Mouse (Mus musculus) lung, postnatal 0 days (tissue): ENCODE data around the gene Epor. TPM values are rescaled to one million over a fixed set of nuclear protein-coding genes. Genes with fewer than 3 reads are reported as not detected.
A peak's percentile ranks its signal among the peaks of the same experiment; 100 is the strongest.

ENCODE experiments used
- ATAC-seq: fragments of 200-750 bp; cut with Nextera tagmentation; 2 replicates; pipeline ENCODE4 v1.8.0; 2017; ENCODE audit warnings: moderate library complexity
- DNase-seq: peaks from one replicate; pipeline ENCODE4 v3.0.0-alpha.2; 2016; ENCODE audit warnings: low spot score
- H3K27ac ChIP-seq: fragments of 300-500 bp; sonication (generic); 2 replicates; pipeline ENCODE4 v1.5.1; 2014; ENCODE audit warnings: antibody characterized with exemption, mild to moderate bottlenecking, low read length, mixed read lengths
- H3K27me3 ChIP-seq: fragments of 300-500 bp; sonication (generic); replicated peaks from 2 replicates; pipeline ENCODE4 v1.6.1; 2014; ENCODE audit warnings: low read length, mixed read lengths; ENCODE audit not compliant: insufficient read depth
- H3K36me3 ChIP-seq: fragments of 300-500 bp; sonication (generic); 2 replicates; pipeline ENCODE4 v1.6.1; 2014; ENCODE audit warnings: low read length, mixed read lengths; ENCODE audit not compliant: insufficient read depth
- H3K4me1 ChIP-seq: fragments of 300-500 bp; sonication (generic); 2 replicates; pipeline ENCODE4 v1.6.1; 2014; ENCODE audit warnings: antibody characterized with exemption, low read depth, low read length, mixed read lengths; ENCODE audit not compliant: insufficient read depth
- H3K4me2 ChIP-seq: fragments of 300-500 bp; sonication (generic); replicated peaks from 2 replicates; pipeline ENCODE4 v1.6.1; 2014; ENCODE audit warnings: low read depth, mild to moderate bottlenecking, low read length, moderate library complexity, mixed read lengths
- H3K4me3 ChIP-seq: fragments of 300-500 bp; sonication (generic); 2 replicates; pipeline ENCODE4 v1.5.1; 2014; ENCODE audit warnings: low read depth, low read length
- H3K9ac ChIP-seq: fragments of 300-500 bp; sonication (generic); replicated peaks from 2 replicates; pipeline ENCODE4 v1.6.1; 2014; ENCODE audit warnings: low read depth, mild to moderate bottlenecking
- H3K9me3 ChIP-seq: fragments of 300-500 bp; sonication (generic); 2 replicates; pipeline ENCODE4 v1.6.1; 2016; ENCODE audit warnings: low read length, mixed read lengths
- CTCF ChIP-seq: IDR thresholded peaks from 2 replicates; pipeline ENCODE4 v1.5.1; 2016; ENCODE audit warnings: antibody characterized with exemption, mild to moderate bottlenecking
- EP300 ChIP-seq: IDR thresholded peaks from 2 replicates; pipeline ENCODE4 v1.6.1; 2016; ENCODE audit warnings: antibody characterized with exemption, mild to moderate bottlenecking, control low read depth
- WGBS: fragments of 180-500 bp; shearing (Covaris S2); extraction: QIAGEN DNeasy Blood & Tissue Kit; methylation state at CpG from one replicate; pipeline ENCODE4 v1.1.7; 2014; 5-methylcytosine and 5-hydroxymethylcytosine counted together
- polyA plus RNA-seq: library from polyadenylated mRNA; unstranded; fragments of >200 nt; fragmentation: Nextera tagmentation; extraction: Ambion mirVana; gene quantifications from 2 replicates; pipeline ENCODE4 v1.2.1, GENCODE M21; 2015

The Epor gene
- polyA plus RNA-seq, 1 experiment from 2014 or later: 7.4 TPM

DNA sequence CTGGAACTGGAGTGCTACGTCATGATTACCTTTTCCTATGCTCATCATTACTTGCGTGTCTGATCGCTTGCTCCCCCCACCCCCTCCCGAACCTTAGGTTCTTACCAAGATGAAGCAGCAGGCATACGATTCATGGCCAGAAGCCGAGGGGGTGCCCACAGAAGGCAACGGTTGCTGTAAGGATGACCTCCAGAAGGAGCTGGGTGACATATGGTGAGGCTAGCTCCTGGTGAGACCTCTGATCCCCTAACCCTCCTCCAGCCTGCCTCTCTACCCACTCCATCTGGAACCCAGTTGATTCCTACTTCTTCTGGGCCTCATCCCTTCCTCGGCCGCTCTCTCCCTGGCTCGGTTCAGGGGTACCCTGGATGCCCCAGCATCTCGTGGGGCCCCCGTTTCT, 29.3 kb downstream of the Epor start:
- no peak for DNase-seq
- no peak overlapping the region for H3K27ac ChIP-seq

DNA sequence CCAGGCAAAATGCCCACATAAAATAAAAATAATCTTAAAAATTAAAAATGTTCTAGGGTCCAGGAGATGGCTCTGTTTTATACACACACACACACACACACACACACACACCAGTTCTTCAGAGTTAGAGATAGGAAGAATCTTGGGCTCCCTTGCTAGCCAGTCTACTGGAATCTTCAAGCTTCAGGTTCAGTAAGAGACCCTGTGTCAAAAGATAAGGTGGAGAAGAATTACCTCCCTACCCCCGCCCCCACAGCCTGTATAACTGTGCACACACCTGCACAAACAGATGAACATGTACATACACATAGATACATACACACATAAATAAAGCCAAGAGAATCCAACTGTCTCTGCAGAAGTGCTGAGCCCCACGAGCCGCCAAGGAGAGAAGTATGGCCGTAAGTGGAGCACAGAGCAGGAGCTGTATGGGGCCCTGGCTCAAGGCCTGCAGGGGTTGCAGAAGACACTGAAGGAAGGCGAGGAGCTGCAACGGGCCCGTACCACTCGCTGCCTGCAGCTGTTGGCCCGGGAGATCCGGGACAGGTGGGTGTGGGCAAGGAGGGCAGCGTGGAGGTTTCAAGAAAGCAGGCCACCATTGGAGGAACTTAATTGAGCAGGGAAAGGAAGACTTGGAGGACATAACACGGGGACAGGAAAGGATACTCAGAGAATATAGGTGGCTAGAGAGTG, 30.7 kb downstream of the Epor start:
- Histone ChIP-seq H3K4me2 (no peak overlapping the region), H3K9me3 (no peaks in the 10 kb centered on the region), H3K4me1 (no peaks in the 10 kb centered on the region; the same call in 1 of the 2 replicates), H3K36me3 (no peaks in the 10 kb centered on the region), H3K27ac (no peak overlapping the region), H3K4me3 (no peak overlapping the region), H3K27me3 (no peaks in the 10 kb centered on the region), H3K9ac (no peak overlapping the region)
- no peak for DNase-seq
- TF ChIP-seq EP300 (no peak), CTCF (no peak)
- 54% methylated on average over 12 of the region's 12 CpGs for WGBS
- ATAC-seq: no peak

More for the DNA sequence above, 29.3 kb downstream of the Epor start:
- no peaks in the 10 kb centered on the region for H3K36me3 ChIP-seq
- TF ChIP-seq CTCF: no peak
- no peak for TF ChIP-seq EP300
- H3K9ac ChIP-seq: no peak overlapping the region
- 87% methylated on average over 12 of the region's 12 CpGs for WGBS
- no peak overlapping the region for H3K4me3 ChIP-seq
- ATAC-seq: no peak
- H3K27me3 ChIP-seq: no peaks in the 10 kb centered on the region
- no peaks in the 10 kb centered on the region for H3K9me3 ChIP-seq
- H3K4me1 ChIP-seq: no peaks in the 10 kb centered on the region; the same call in 1 of the 2 replicates
- H3K4me2 ChIP-seq: no peak overlapping the region

DNA sequence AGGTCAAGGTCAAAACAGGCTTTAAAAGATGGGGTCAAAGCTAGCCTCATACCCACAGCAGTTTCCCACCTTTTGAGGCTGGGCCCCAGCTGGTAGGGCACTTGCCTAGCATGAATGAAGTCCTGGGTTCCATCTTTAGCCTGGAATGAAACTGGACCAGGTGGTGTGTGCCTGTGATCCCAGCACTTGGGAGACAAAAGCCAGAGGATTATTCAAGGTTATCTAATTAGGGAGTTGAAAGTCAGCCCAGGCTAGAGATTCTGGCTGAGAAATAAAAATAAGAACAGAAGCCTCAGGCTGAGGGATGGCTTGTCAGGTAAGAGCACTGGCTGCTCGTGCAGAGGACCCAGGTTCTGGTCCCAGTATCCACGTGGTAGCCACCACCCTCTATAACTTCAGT, 31.3 kb downstream of the Epor start:
- 56% methylated on average over 2 of the region's 2 CpGs for WGBS

DNA sequence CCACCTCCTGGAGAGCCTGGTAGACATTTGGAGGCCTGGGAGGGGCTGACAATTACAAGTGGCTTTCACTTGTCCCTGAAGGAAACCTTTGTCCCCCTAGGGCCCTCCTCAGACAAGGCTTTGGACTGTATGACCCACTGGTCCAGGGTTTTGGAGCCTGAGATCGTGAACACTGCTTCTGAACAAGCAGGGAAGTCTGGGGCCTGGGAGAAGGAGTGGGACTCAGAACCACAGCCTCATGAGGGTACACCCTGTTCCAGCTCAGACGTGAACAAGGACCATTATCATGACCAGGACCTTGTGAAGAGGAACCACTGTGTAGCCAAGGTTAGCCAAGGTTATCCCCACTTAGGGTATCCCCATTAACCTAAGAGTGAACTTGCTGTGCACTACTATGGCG, 34.1 kb downstream of the Epor start:
- Histone ChIP-seq H3K27me3 (no peaks in the 10 kb centered on the region), H3K9ac (no peak overlapping the region), H3K4me1 (peaks cover 13% of the 10 kb centered on the region), H3K4me2 (no peak overlapping the region), H3K27ac (no peak overlapping the region), H3K36me3 (no peaks in the 10 kb centered on the region), H3K4me3 (no peak overlapping the region), H3K9me3 (no peaks in the 10 kb centered on the region)
- DNase-seq (no peak), ATAC-seq (no peak)
- TF ChIP-seq EP300 (no peak), CTCF (no peak)
- 77% methylated on average over 3 of the region's 3 CpGs for WGBS

More for the DNA sequence above, 31.3 kb downstream of the Epor start:
- H3K9ac ChIP-seq: no peak overlapping the region
- H3K4me1 ChIP-seq: no peaks in the 10 kb centered on the region; the same call in 1 of the 2 replicates
- TF ChIP-seq CTCF (no peak), EP300 (no peak)
- DNase-seq: no peak
- no peaks in the 10 kb centered on the region for H3K36me3 ChIP-seq
- H3K4me3 ChIP-seq: no peak overlapping the region
- H3K4me2 ChIP-seq: no peak overlapping the region
- H3K27ac ChIP-seq: no peak overlapping the region
- no peak for ATAC-seq
- no peaks in the 10 kb centered on the region for H3K9me3 ChIP-seq
- no peaks in the 10 kb centered on the region for H3K27me3 ChIP-seq

DNA sequence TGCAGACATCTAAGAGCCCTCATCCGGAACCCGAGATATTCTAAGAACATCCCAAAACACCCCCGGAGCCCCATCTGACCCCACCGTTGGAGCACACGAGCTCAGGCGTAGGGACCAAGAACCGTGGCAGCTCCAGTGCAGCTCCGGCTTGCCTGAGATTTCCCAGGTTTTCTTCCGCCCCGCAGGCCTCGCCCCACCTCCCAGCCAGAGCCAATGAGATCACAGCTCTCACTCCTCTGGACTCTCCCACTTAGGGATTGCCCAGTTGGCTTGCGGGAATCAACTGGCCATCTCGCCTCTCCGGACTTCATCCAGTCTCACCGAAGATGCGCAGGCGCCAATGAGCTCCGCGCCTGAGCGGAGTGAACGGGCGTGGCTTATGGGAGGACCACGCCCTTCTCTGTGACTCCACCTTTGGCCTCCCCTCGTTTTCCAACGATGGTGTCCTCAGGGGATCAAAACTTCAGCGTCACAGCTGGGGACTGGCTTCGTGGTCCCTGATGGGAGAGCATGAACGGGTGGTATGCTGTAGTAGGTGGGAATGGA, 36.0 kb downstream of the Epor start, which contains the start of the genes Ccdc159 and Tmem205:
Gene Ccdc159 (plus strand): TSS at position 264 of the 546 bp plus-strand sequence.
Gene Tmem205 (minus strand): TSS at position 349 of the 546 bp plus-strand sequence.
- no peaks in the 10 kb centered on the region for H3K27me3 ChIP-seq
- ATAC-seq (peak; percentile 93), DNase-seq (peak; percentile 100)
- H3K27ac ChIP-seq: peak within 1 kb of the TSS; percentile 89
- no peaks in the 10 kb centered on the region for H3K36me3 ChIP-seq
- no peak for TF ChIP-seq CTCF
- TF ChIP-seq EP300: no peak
- peaks cover 19% of the 10 kb centered on the region for H3K4me1 ChIP-seq
- 1% methylated on average over 26 of the region's 28 CpGs for WGBS
- peak within 1 kb of the TSS; percentile 63 for H3K4me2 ChIP-seq
- H3K4me3 ChIP-seq: peak within 1 kb of the TSS; percentile 51
- H3K9ac ChIP-seq: peak within 1 kb of the TSS; percentile 43
- H3K9me3 ChIP-seq: no peaks in the 10 kb centered on the region

DNA sequence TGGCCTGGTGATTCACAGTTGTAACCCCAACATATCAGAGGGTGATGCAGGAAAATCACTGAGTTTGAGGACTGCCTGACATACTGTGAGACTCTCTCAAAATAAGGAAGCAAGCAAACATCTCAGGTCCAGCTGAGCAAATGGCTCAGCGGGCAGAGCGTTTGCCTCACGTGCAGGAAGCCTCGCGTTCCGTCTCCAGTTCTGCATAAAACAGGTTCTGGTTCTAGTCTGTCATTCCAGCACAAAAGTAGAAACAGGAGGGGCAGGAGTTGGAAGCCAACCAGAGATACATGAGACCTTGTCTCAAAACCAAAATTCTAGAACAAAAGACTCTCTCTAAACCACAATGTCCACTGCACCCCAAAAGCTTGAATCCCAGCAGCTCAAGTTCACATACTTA, 36.5 kb downstream of the Epor start:
- TF ChIP-seq CTCF (no peak), EP300 (no peak)
- peak overlapping the region; percentile 51 for H3K4me3 ChIP-seq
- H3K9me3 ChIP-seq: no peaks in the 10 kb centered on the region
- H3K36me3 ChIP-seq: no peaks in the 10 kb centered on the region
- DNase-seq (peak; percentile 58), ATAC-seq (no peak)
- peaks cover 19% of the 10 kb centered on the region for H3K4me1 ChIP-seq
- 4% methylated on average over 6 of the region's 6 CpGs for WGBS
- H3K9ac ChIP-seq: peak overlapping the region; percentile 43
- peak overlapping the region; percentile 89 for H3K27ac ChIP-seq
- H3K4me2 ChIP-seq: peak overlapping the region; percentile 63
- no peaks in the 10 kb centered on the region for H3K27me3 ChIP-seq
